Mouse (Mus musculus) v-Abl transformed pro-B cells (cell line): ENCODE data around the gene Map3k5.
"Not testable (repeated sequence)": the region's sequence is repeated elsewhere in the genome, so short reads cannot be mapped to it uniquely, and the experiment has no call there.

Experiments used
- in situ Hi-C, 2 experiments: fragments of 400-800 bp; cut with MboI; formaldehyde crosslinking; loops; one replicate each; pipeline ENCODE4 v1.15.1; 2025; ENCODE audit not compliant: unreplicated experiment in 2 of 2

Gene Map3k5

GRCm38 (mm10) chr10:19955817-19956216 is 21.5 kb downstream of the Map3k5 start:
- in situ Hi-C loops: no loop called here

- in situ Hi-C loops: no loop called here
Measured at GRCm38 (mm10) chr10:19956745-19957144, 22.5 kb downstream of the Map3k5 start.

- in situ Hi-C loops: no loop called here
Measured at GRCm38 (mm10) chr10:19960831-19961380, 26.6 kb downstream of the Map3k5 start.

GRCm38 (mm10) chr10:19962746-19963145 is 28.5 kb downstream of the Map3k5 start:
- in situ Hi-C loops: no loop called here

- in situ Hi-C loops: no loop called here
Measured at GRCm38 (mm10) chr10:19963206-19963605, 28.9 kb downstream of the Map3k5 start.

- in situ Hi-C loops: no loop called here
Measured at GRCm38 (mm10) chr10:19964105-19964504, 29.8 kb downstream of the Map3k5 start.

GRCm38 (mm10) chr10:19966597-19966996 is 32.3 kb downstream of the Map3k5 start:
- in situ Hi-C loops: no loop called here

- in situ Hi-C loops: no loop called here
Measured at GRCm38 (mm10) chr10:19968445-19968844, 34.2 kb downstream of the Map3k5 start.

- in situ Hi-C loops: no loop called here
Measured at GRCm38 (mm10) chr10:19969831-19970460, 35.7 kb downstream of the Map3k5 start.

- in situ Hi-C loops: not testable (repeated sequence)
Measured at GRCm38 (mm10) chr10:19971491-19971890, 37.2 kb downstream of the Map3k5 start.

GRCm38 (mm10) chr10:19973321-19974108 is 39.2 kb downstream of the Map3k5 start:
- in situ Hi-C loops: no loop called here

- in situ Hi-C loops: no loop called here
Measured at GRCm38 (mm10) chr10:19977557-19977956, 43.3 kb downstream of the Map3k5 start.

GRCm38 (mm10) chr10:19978662-19979199 is 44.5 kb downstream of the Map3k5 start:
- in situ Hi-C loops: no loop called here

- in situ Hi-C loops: no loop called here
Measured at GRCm38 (mm10) chr10:19987736-19988135, 53.5 kb downstream of the Map3k5 start.

GRCm38 (mm10) chr10:19989986-19990385 is 55.7 kb downstream of the Map3k5 start:
- in situ Hi-C loops: loop anchor here in 1 of 2 experiments (10.0 kb wide), 1 partner anchor 65 kb away; no protein-coding TSS in a partner anchor

GRCm38 (mm10) chr10:19990638-19991037 is 56.4 kb downstream of the Map3k5 start:
- in situ Hi-C loops: loop anchor here in 1 of 2 experiments (10.0 kb wide), 1 partner anchor 64 kb away; no protein-coding TSS in a partner anchor

- in situ Hi-C loops: loop anchor here in 1 of 2 experiments (10.0 kb wide), 1 partner anchor 63 kb away; no protein-coding TSS in a partner anchor
Measured at GRCm38 (mm10) chr10:19991237-19991865, 57.1 kb downstream of the Map3k5 start.

- in situ Hi-C loops: loop anchor here in 1 of 2 experiments (10.0 kb wide), 1 partner anchor 63 kb away; no protein-coding TSS in a partner anchor
Measured at GRCm38 (mm10) chr10:19991866-19992252, 57.6 kb downstream of the Map3k5 start.

GRCm38 (mm10) chr10:19994469-19995450 is 60.5 kb downstream of the Map3k5 start:
- in situ Hi-C loops: loop anchor here in 1 of 2 experiments (10.0 kb wide), 1 partner anchor 60 kb away; no protein-coding TSS in a partner anchor
